Mouse (Mus musculus): ENCODE measurements around the gene Hyal1. TPM values are rescaled to one million over a fixed set of nuclear protein-coding genes. Genes with fewer than 3 reads are reported as not detected.
A peak's percentile ranks its signal among the peaks of the same experiment; 100 is the strongest.

The Hyal1 gene
- polyA plus RNA-seq, 1 experiment = 5.6 TPM

DNA sequence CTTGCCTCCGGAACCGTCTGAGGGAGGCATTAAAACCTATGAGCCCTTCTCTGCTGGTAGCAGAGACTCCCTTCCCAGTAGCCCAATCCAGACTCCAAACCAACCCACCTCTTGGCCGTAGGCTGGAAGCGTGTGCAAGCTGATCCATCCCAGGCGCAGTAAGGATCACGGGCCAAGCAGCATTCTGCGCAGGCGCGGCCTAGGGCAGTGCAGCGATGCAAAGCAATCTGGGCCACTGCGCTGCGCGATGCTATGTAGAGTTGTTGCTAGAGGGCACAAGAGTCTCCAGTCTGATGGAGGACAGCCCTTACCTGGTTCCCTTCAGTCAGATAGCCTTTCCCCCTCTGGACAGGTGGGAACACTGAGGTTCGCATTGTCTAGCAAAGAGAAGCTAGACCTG is 23.1 kb downstream of the Hyal1 start:
- TF ChIP-seq POLR2A (IDR thresholded peaks at IDR 0.05; ENCODE audit: borderline replicate concordance, extremely low read depth, insufficient read depth, insufficient read length, poor library complexity, severe bottlenecking) = no peak
- no peak for TF ChIP-seq CTCF (IDR thresholded peaks at IDR 0.05; ENCODE audit: borderline replicate concordance, extremely low read depth, insufficient read depth, insufficient read length)
- DNase-seq (ENCODE audit: low read depth) = no peak

DNA sequence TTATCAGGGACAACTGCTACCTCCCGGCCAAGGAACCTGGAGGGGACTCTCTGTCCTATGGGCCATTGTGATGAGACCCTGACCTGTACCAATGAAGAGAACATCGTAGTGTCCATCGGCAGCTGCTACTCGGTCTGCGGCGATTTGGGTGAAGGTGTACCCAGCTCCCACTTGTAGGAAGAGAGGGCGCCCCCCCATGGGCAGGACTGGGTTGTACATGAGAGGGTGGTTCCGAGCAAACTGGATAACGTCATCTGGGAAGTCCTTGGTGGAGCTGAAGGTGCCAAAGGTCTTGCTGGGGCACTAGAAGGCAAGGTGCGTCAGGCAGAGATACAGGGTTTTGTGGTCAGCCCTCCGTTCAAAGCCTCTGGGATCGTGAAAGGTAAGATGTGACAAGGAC is 24.0 kb downstream of the Hyal1 start:
- DNase-seq (ENCODE audit: low read depth) = no peak
- TF ChIP-seq CTCF (IDR thresholded peaks at IDR 0.05; ENCODE audit: borderline replicate concordance, extremely low read depth, insufficient read depth, insufficient read length) = no peak
- no peak for TF ChIP-seq POLR2A (IDR thresholded peaks at IDR 0.05; ENCODE audit: borderline replicate concordance, extremely low read depth, insufficient read depth, insufficient read length, poor library complexity, severe bottlenecking)

DNA sequence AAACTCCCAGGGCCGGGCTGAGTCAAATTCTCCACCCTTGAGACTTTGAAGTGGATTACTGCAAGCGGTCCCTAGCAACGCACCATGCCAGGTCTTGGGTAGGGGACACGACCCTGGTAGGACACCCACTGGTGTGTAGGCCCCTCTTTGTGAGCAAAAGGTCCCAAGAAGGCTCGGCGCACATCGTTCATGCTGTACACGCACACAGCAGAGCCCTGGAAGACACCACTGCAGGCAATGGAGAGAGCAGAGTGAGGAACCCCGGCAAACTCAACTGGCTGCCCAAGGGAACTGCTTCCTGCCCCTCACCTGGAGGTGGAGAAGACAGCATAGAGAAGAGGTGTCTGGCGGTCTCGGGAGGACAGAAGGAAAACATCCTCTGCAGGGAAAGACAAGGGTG is 24.5 kb downstream of the Hyal1 start:
- no peak for DNase-seq (ENCODE audit: low read depth)
- TF ChIP-seq CTCF (IDR thresholded peaks at IDR 0.05; ENCODE audit: borderline replicate concordance, extremely low read depth, insufficient read depth, insufficient read length) (no peak), POLR2A (IDR thresholded peaks at IDR 0.05; ENCODE audit: borderline replicate concordance, extremely low read depth, insufficient read depth, insufficient read length, poor library complexity, severe bottlenecking) (no peak)

DNA sequence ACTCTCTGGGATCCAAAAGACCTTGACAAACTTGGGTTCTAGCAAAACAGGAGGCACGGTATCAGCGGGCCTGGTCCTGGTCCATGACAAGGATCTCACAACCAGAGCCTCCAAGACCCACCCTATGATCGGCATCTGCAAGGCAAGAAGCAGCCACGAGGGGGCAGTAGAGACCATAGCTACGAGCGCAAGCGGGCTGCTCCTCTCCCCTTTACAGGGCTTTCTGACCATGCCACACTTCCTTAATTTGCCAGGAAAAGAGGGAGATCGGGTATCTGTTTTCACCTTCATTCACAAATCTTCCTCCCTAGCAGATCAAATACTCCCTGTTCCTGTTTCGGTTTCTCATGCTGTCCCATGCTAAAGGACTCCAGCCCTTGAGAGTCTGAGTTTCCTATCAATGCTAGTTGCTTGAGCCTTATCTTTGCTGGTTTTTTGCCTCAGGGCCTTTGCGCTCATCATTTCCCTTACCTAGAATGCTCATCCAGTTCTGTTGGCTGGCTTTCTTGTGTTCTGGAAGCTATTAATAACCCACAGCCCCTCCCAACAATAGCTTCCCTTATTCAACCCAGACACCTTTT is 25.4 kb downstream of the Hyal1 start:
- DNase-seq (ENCODE audit: low read depth) = peak; percentile 94
- TF ChIP-seq POLR2A (IDR thresholded peaks at IDR 0.05; ENCODE audit: borderline replicate concordance, extremely low read depth, insufficient read depth, insufficient read length, poor library complexity, severe bottlenecking) = no peak
- peak; percentile 100 for TF ChIP-seq CTCF (IDR thresholded peaks at IDR 0.05; ENCODE audit: borderline replicate concordance, extremely low read depth, insufficient read depth, insufficient read length)

DNA sequence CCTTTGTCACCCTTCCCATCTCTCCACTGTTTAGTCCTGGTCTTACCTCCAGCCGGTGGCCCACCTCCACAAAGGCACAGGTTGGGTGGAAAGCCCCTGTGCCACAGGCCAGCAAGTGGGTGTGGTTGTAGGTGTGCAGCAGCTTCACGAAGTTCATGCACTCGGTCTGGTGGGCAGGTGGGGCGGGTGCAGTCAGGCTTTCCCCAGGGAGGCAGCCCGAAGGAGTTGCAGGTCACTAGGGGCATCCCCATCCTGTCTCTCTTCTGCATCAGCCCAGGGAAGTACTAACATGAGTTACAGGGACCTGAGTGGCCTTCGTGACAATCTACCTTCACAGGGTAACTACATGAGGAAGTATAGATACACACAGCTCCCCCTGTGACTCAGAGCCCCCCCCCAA is 26.5 kb downstream of the Hyal1 start:
- TF ChIP-seq POLR2A (IDR thresholded peaks at IDR 0.05; ENCODE audit: borderline replicate concordance, extremely low read depth, insufficient read depth, insufficient read length, poor library complexity, severe bottlenecking) = no peak
- TF ChIP-seq CTCF (IDR thresholded peaks at IDR 0.05; ENCODE audit: borderline replicate concordance, extremely low read depth, insufficient read depth, insufficient read length) = no peak
- no peak for DNase-seq (ENCODE audit: low read depth)

DNA sequence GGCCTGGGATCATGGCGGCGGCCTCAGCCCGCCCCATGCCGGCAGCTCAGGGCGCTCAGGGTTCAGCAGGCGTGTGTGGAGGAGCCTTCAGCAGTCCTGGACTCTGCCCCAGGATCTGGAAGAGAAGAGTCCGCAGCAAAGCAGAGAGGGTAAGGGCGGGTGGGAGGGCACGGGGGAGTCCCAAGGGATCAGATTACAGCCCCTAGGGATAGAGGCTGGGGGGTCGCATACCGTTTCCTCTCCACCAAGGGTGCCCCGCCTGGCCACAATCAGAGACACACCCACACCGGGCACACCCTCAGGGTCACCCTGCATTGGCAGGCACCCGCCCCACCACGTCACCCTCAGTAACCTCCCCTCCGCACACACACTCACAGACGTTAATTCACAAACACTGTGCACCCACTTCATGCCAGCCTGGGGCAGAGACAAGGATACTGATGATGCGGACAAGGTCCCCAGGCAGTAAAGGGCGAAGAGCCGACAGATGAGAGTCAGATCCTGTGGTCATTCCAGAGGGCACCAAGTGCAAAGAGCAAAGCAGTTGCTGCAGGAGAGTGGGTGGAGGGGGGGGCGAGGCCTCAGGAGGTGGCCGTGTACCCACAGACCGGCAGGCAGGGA is 28.4 kb downstream of the Hyal1 start:
- TF ChIP-seq CTCF (IDR thresholded peaks at IDR 0.05; ENCODE audit: borderline replicate concordance, extremely low read depth, insufficient read depth, insufficient read length) = no peak
- no peak for TF ChIP-seq POLR2A (IDR thresholded peaks at IDR 0.05; ENCODE audit: borderline replicate concordance, extremely low read depth, insufficient read depth, insufficient read length, poor library complexity, severe bottlenecking)
- DNase-seq (ENCODE audit: low read depth) = no peak

DNA sequence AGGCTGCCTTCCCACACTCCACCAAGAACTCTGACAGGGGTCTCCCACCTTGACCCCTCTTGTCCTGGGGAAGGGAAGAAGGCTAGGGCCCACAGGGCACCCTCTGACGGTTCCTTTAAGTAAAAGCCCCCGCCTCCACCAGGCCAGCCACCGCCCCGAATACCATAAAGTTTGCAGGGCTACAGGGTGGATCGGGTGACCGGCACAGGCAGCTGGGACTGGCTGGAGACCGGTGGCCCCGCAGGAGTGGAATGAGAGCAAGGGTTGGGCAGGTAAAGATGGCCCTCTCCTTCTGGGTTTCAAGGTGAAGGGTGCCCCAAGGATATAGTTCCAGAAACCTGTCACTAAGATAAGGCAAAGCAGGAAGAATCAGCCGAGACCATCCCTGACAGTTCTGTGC is 29.9 kb downstream of the Hyal1 start:
- DNase-seq (ENCODE audit: low read depth) = no peak
- TF ChIP-seq CTCF (IDR thresholded peaks at IDR 0.05; ENCODE audit: borderline replicate concordance, extremely low read depth, insufficient read depth, insufficient read length) (no peak), POLR2A (IDR thresholded peaks at IDR 0.05; ENCODE audit: borderline replicate concordance, extremely low read depth, insufficient read depth, insufficient read length, poor library complexity, severe bottlenecking) (no peak)

DNA sequence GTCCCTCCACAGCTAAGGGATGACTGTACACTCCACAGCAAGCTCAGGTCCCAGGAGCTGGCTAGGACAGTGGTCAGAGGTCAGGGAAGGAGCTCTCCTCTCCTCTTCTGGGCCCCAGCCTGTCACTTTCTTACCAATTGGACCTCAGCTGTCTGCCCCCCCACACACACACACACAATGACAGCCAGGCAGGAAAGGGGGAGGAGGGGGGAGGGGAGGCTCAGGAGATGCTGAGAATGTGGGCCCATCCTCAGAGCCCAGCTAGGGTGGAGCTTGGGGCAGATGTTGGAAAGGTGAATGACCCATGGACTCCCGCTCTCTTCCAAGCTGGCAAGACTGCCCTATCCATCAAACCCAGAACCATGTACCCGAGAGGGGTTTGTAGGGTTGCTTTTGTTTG is 30.3 kb downstream of the Hyal1 start:
- TF ChIP-seq CTCF (IDR thresholded peaks at IDR 0.05; ENCODE audit: borderline replicate concordance, extremely low read depth, insufficient read depth, insufficient read length) (no peak), POLR2A (IDR thresholded peaks at IDR 0.05; ENCODE audit: borderline replicate concordance, extremely low read depth, insufficient read depth, insufficient read length, poor library complexity, severe bottlenecking) (no peak)
- DNase-seq (ENCODE audit: low read depth) = no peak

DNA sequence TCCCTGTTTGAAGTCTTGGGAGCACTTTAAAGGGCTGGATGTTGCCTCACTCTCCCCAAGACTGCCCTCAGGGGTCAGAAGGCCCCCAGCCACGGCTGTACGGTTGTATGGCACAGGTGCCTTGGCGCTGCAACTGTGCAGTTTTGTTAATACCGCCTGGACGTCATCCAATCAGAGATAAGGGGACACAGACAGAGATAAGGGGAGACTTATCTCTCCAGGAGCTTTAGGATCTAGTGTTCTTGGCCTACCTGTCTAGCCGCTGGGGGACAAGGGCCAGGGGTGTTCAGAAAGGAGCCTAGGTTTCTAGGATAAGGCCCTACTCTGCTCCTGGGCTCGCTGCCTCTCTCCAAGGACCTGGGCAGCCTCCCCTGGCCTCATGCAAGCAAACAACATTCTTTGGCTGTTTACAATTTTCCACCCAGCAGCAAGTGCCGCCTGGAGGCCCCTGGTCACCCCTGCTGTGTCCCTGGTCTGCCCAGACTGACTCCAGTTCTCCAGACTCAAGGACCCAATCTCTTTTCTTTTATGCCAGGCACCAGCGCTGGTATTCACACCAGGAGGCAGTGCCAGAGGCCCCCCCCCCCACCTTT is 31.0 kb downstream of the Hyal1 start:
- DNase-seq (ENCODE audit: low read depth) = no peak
- no peak for TF ChIP-seq CTCF (IDR thresholded peaks at IDR 0.05; ENCODE audit: borderline replicate concordance, extremely low read depth, insufficient read depth, insufficient read length)
- no peak for TF ChIP-seq POLR2A (IDR thresholded peaks at IDR 0.05; ENCODE audit: borderline replicate concordance, extremely low read depth, insufficient read depth, insufficient read length, poor library complexity, severe bottlenecking)

DNA sequence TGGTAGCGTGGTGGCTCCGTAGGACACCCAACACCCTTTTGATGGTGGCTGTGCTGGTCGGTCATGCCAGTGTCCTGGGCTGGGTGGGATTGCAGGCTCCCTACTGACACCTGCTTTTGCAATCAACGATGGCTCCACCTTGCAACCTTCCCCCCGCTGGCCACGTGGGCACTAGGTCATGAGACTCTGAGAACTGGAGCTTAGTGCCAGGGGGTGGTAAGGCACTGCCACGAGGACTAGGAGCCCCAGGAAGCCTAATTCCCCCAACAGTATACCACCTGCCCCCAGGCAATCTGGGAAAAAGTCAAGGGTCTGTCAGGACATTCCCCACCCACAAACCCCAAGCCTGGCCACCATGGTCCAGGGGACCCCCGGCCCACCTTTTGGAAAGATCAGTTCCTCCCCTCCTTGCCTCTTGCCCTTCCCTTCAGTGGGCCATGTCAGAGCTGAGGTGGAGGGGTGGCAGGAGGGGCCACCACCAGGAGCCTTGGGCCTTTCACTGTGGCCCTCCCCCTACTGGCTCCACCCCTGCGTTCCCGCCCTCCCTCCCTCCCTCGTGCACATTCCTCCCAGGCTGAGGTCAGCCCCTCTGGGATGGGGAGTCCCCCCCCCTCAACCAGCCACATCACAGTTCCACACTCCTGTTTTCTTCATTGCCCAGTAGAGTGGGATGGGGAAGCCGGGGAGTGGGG is 32.2 kb downstream of the Hyal1 start, which contains the start of gene Sema3b:
TSS of gene Sema3b (minus strand) at position 489 of the 692 bp plus-strand sequence.
- peak; percentile 46 for DNase-seq (ENCODE audit: low read depth)
- TF ChIP-seq POLR2A (IDR thresholded peaks at IDR 0.05; ENCODE audit: borderline replicate concordance, extremely low read depth, insufficient read depth, insufficient read length, poor library complexity, severe bottlenecking) (no peak), CTCF (IDR thresholded peaks at IDR 0.05; ENCODE audit: borderline replicate concordance, extremely low read depth, insufficient read depth, insufficient read length) (no peak)

DNA sequence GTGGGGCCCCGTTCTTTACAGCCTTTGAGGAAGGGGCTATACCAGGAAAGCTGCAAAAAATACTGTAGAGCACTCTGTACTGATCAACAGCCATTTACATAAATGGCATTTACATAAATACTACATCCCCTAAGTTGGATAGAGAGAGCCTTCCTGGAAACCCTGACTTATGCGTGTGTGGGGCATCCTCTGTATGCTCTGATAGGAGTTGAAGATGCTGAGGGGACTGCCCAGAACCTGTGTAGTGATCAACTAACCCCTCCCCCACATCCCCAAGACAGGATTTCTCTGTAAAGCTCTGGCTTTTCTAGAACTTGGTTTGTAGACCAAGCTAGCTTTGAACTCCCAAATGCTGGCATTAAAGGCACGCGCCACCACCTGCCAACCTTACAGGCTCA is 32.7 kb downstream of the Hyal1 start:
- TF ChIP-seq POLR2A (IDR thresholded peaks at IDR 0.05; ENCODE audit: borderline replicate concordance, extremely low read depth, insufficient read depth, insufficient read length, poor library complexity, severe bottlenecking) = no peak
- TF ChIP-seq CTCF (IDR thresholded peaks at IDR 0.05; ENCODE audit: borderline replicate concordance, extremely low read depth, insufficient read depth, insufficient read length) = no peak
- DNase-seq (ENCODE audit: low read depth) = no peak
